Mouse (Mus musculus): ENCODE data around the gene Pcca. TPM values are rescaled to one million over a fixed set of nuclear protein-coding genes. Genes with fewer than 3 reads are reported as not detected.

Pcca gene
- polyA plus RNA-seq, 1 experiment from 2014 or later: 21.5 TPM

DNA sequence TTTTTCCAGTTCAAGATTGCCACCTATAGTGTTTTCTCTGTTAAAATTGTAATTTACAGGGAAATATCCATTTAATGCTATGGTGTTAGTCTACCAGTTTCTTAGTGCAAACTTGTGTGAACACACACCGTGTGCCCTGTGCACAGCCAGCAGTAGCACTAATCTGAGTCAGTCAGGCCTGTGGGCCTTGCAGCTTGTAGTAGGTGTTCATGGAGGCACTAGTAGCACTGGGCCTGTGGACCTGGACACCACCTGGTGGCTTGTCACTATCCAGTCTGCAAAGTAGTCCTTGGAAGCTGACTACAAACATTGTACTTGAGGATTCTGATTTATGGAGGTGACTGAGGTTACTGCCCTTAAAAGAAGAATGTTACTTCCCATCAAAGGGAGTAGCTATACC, 300.6 kb downstream of the Pcca start:
- DNase-seq (ENCODE audit: low spot score): no peak
- Histone ChIP-seq H3K4me1 (replicated peaks; ENCODE audit: control insufficient read depth, insufficient read depth, low read length) (no peaks in the 10 kb centered on the region), H3K36me3 (ENCODE audit: control insufficient read depth, insufficient read depth, low read length) (no peaks in the 10 kb centered on the region), H3K27me3 (replicated peaks; ENCODE audit: control insufficient read depth, insufficient read depth, low read length) (no peaks in the 10 kb centered on the region), H3K27ac (ENCODE audit: low read depth) (no peak overlapping the region), H3K9me3 (ENCODE audit: control insufficient read depth, low read length) (no peaks in the 10 kb centered on the region), H3K4me3 (ENCODE audit: low read depth, low read length) (no peak overlapping the region), H3K4me2 (ENCODE audit: low read length) (no peak overlapping the region), H3K9ac (ENCODE audit: low read length) (no peak overlapping the region)
- 89% methylated on average over 1 of the region's 1 CpGs for WGBS
- ATAC-seq (replicated peaks; ENCODE audit: low FRiP score, low TSS enrichment, low read depth): no peak

DNA sequence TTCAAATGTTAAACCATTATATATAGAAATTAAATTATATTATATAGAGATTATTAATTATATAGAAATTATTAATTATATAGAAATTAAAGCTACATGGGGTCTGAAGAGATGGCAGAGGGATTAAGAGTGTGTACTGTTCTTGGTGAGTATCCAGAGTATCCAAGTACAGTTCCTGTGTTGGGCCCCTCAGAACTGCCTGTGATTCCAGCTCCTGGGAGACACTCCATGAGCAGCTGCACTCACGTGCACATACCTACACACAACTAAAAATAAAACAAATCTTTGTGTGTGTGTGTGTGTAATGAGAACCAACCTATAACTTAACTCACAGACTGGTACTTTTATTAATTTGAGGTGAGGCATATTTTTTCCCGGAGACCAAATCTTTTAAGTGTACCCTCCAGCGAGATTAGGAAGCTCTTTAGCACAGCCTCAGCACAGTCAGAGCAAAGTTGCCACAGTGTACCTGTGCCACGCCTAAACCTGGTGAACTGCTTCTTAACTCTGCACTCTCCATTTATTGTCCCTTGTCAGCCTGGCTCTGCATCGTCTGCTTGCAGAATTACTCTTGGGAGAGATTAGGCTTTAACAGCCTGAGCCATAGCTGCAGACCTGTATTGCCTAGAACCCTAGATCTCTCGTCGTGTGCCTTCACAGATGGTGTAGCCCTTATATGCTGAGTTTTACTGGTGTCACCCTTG, 301.5 kb downstream of the Pcca start:
- Histone ChIP-seq H3K27me3 (replicated peaks; ENCODE audit: control insufficient read depth, insufficient read depth, low read length) (no peaks in the 10 kb centered on the region), H3K27ac (ENCODE audit: low read depth) (no peak overlapping the region), H3K4me3 (ENCODE audit: low read depth, low read length) (no peak overlapping the region), H3K36me3 (ENCODE audit: control insufficient read depth, insufficient read depth, low read length) (no peaks in the 10 kb centered on the region), H3K4me2 (ENCODE audit: low read length) (no peak overlapping the region), H3K4me1 (replicated peaks; ENCODE audit: control insufficient read depth, insufficient read depth, low read length) (no peaks in the 10 kb centered on the region), H3K9me3 (ENCODE audit: control insufficient read depth, low read length) (no peaks in the 10 kb centered on the region), H3K9ac (ENCODE audit: low read length) (no peak overlapping the region)
- WGBS: 36% methylated on average over 7 of the region's 7 CpGs
- peak; percentile 75 for ATAC-seq (replicated peaks; ENCODE audit: low FRiP score, low TSS enrichment, low read depth)
- no peak for DNase-seq (ENCODE audit: low spot score)

DNA sequence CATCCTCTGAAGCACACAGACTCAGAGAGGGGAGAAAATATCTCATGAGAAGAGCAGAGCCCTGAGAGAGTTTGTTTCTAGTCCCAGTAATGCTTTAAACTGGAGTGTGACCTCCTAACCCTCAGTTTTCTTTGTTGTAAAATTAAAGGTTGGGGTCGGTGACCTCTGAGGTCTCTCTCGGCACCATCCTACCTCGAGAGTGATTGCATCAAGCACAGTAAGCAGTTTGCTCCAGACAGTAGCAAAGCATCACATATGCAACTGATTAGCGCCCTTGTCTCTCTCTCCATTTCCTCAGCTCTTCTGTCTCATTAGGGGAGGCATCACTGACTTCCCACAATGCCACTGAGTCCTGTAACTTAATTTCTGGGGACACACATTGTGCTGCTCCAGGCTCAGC, 302.1 kb downstream of the Pcca start:
- H3K4me3 ChIP-seq (ENCODE audit: low read depth, low read length): no peak overlapping the region
- no peak for DNase-seq (ENCODE audit: low spot score)
- no peak overlapping the region for H3K9ac ChIP-seq (ENCODE audit: low read length)
- WGBS: 31% methylated on average over 4 of the region's 4 CpGs
- H3K27me3 ChIP-seq (replicated peaks; ENCODE audit: control insufficient read depth, insufficient read depth, low read length): no peaks in the 10 kb centered on the region
- no peak overlapping the region for H3K27ac ChIP-seq (ENCODE audit: low read depth)
- no peaks in the 10 kb centered on the region for H3K9me3 ChIP-seq (ENCODE audit: control insufficient read depth, low read length)
- H3K36me3 ChIP-seq (ENCODE audit: control insufficient read depth, insufficient read depth, low read length): no peaks in the 10 kb centered on the region
- no peak for ATAC-seq (replicated peaks; ENCODE audit: low FRiP score, low TSS enrichment, low read depth)
- H3K4me1 ChIP-seq (replicated peaks; ENCODE audit: control insufficient read depth, insufficient read depth, low read length): no peaks in the 10 kb centered on the region
- no peak overlapping the region for H3K4me2 ChIP-seq (ENCODE audit: low read length)

DNA sequence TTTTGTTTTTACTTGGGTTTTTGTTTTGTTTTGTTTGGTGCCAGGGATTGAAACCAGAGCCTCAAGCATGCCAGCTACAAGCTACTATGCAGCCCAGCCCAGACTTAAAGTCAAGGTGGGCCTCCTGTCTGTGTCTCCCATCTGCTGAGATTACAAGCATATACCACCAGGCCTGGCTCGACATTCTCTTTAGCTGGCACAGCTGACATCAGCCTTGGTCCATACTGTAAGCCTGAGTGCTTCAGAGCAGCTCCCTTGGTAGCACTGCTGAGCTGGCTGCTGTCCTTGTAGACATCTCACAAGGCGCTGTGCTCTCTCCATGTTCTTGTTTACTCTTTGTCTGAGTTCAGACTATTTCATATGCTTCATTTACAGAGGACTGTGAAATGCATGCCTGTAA, 302.9 kb downstream of the Pcca start:
- Histone ChIP-seq H3K4me3 (ENCODE audit: low read depth, low read length) (no peak overlapping the region), H3K36me3 (ENCODE audit: control insufficient read depth, insufficient read depth, low read length) (no peaks in the 10 kb centered on the region), H3K9ac (ENCODE audit: low read length) (no peak overlapping the region), H3K9me3 (ENCODE audit: control insufficient read depth, low read length) (no peaks in the 10 kb centered on the region), H3K4me2 (ENCODE audit: low read length) (no peak overlapping the region), H3K4me1 (replicated peaks; ENCODE audit: control insufficient read depth, insufficient read depth, low read length) (no peaks in the 10 kb centered on the region), H3K27ac (ENCODE audit: low read depth) (no peak overlapping the region), H3K27me3 (replicated peaks; ENCODE audit: control insufficient read depth, insufficient read depth, low read length) (no peaks in the 10 kb centered on the region)
- DNase-seq (ENCODE audit: low spot score) (no peak), ATAC-seq (replicated peaks; ENCODE audit: low FRiP score, low TSS enrichment, low read depth) (no peak)
- 63% methylated on average over 2 of the region's 2 CpGs for WGBS

DNA sequence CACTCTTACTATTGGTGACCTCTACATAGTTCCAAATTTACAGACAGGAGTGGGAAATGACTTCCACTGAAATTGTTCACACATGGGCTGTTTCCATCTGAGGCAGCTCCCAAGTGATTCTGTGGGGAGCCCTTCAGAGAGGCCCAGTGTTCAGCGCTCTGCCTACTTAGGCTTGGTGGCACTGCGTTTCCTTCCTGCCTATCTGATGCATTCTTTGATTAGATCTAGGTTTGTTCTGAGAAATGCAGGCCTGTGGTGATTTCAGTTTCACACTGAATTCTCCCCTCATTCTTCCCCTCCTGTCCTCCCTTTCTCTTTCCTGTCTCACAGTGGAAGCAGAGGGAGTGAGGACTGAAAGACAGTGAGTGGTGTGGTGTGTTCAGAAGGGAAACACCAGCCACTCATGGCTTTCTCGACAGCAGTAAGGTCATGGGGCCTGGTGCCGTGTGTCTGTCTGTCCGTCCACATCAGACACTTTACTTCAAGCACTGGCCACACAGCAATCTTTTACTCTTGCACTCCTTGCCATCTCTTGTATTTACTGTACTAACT, 318.5 kb downstream of the Pcca start:
- Histone ChIP-seq H3K36me3 (ENCODE audit: control insufficient read depth, insufficient read depth, low read length) (no peaks in the 10 kb centered on the region), H3K4me1 (replicated peaks; ENCODE audit: control insufficient read depth, insufficient read depth, low read length) (no peaks in the 10 kb centered on the region), H3K27me3 (replicated peaks; ENCODE audit: control insufficient read depth, insufficient read depth, low read length) (no peaks in the 10 kb centered on the region), H3K4me2 (ENCODE audit: low read length) (no peak overlapping the region), H3K9ac (ENCODE audit: low read length) (no peak overlapping the region), H3K9me3 (ENCODE audit: control insufficient read depth, low read length) (no peaks in the 10 kb centered on the region), H3K4me3 (ENCODE audit: low read depth, low read length) (no peak overlapping the region), H3K27ac (ENCODE audit: low read depth) (no peak overlapping the region)
- DNase-seq (ENCODE audit: low spot score) (no peak), ATAC-seq (replicated peaks; ENCODE audit: low FRiP score, low TSS enrichment, low read depth) (no peak)
- WGBS: 81% methylated on average over 5 of the region's 5 CpGs

DNA sequence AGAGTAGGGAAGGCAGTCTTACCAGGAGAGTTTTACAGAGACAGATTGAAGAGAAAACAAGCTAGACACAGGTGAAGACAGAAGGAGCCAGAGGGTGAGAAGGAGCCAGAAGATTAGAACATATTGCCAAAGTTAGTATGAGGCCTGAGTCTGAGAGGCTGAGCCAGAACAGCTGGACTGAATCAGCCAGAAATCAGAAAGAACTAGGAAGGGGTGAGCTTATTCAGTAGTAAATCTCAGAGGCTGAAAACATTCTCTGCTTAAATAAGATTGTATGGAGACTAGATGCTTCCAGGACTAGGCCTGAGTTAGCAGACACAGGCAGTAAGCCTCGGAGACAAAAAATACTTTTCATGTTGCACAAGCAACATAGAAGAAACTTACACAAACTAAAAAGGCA, 325.7 kb downstream of the Pcca start:
- DNase-seq (ENCODE audit: low spot score): no peak
- no peak for ATAC-seq (replicated peaks; ENCODE audit: low FRiP score, low TSS enrichment, low read depth)
- H3K4me2 ChIP-seq (ENCODE audit: low read length): no peak overlapping the region
- no peak overlapping the region for H3K27ac ChIP-seq (ENCODE audit: low read depth)
- 61% methylated on average over 1 of the region's 1 CpGs for whole genome bisulfite sequencing
- no peak overlapping the region for H3K9ac ChIP-seq (ENCODE audit: low read length)
- no peaks in the 10 kb centered on the region for H3K9me3 ChIP-seq (ENCODE audit: control insufficient read depth, low read length)
- no peaks in the 10 kb centered on the region for H3K36me3 ChIP-seq (ENCODE audit: control insufficient read depth, insufficient read depth, low read length)
- H3K27me3 ChIP-seq (replicated peaks; ENCODE audit: control insufficient read depth, insufficient read depth, low read length): no peaks in the 10 kb centered on the region
- H3K4me1 ChIP-seq (replicated peaks; ENCODE audit: control insufficient read depth, insufficient read depth, low read length): no peaks in the 10 kb centered on the region
- H3K4me3 ChIP-seq (ENCODE audit: low read depth, low read length): no peak overlapping the region

DNA sequence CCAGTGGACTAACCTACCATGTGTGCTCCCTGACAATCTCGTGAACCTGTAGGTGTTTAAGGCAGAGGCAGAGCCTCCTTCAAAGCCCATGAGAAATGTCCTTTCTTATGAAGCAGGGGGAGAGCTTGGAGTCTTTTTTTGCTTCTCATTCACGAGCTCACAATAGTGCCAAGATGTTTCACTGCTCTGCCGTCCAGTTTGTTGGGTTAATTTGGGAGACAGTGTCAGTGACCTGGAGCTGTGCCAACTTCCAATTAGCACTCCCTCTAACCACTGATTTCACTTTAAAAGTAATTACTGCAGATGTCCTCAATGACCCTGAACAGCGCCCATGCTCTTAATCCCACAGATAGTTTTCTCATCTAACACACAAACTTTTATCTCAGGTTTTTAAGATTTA, 328.5 kb downstream of the Pcca start:
- DNase-seq (ENCODE audit: low spot score): no peak
- WGBS: 61% methylated on average over 4 of the region's 4 CpGs

DNA sequence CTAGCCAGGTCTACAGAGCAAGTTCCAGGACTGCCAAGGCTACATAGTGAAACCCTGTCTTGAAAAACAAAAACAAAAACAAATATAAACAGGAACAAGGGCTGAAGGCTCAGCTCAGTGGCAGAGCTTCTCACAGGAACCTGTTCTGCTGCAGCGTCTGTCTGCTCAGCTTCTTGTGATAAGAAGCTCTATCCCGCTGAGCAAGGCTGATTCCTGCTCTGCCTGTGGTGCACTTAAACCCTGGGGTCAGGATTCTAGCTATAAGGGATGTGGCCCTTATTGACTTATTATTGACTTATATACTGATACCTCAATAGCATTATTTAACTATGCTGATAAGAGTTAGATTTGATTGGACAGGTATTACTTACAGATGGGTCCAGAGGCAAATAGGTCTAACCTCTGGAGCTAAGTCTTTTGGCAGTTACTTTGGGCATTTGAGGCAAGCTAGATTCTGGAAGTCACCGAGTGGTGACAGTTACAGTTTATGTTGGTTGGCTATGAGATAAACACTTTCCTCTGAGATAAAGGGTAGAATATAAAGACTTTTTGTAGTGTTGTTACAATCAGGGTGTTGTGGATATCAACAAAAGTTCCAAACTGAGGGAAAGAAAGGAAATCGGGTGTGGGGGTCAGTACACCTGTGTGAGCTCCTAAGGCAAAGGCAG, 331.5 kb downstream of the Pcca start:
- no peak overlapping the region for H3K9ac ChIP-seq (ENCODE audit: low read length)
- no peak overlapping the region for H3K4me2 ChIP-seq (ENCODE audit: low read length)
- no peaks in the 10 kb centered on the region for H3K4me1 ChIP-seq (replicated peaks; ENCODE audit: control insufficient read depth, insufficient read depth, low read length)
- no peaks in the 10 kb centered on the region for H3K36me3 ChIP-seq (ENCODE audit: control insufficient read depth, insufficient read depth, low read length)
- H3K27ac ChIP-seq (ENCODE audit: low read depth): no peak overlapping the region
- H3K4me3 ChIP-seq (ENCODE audit: low read depth, low read length): no peak overlapping the region
- ATAC-seq (replicated peaks; ENCODE audit: low FRiP score, low TSS enrichment, low read depth) (no peak), DNase-seq (ENCODE audit: low spot score) (no peak)
- no peaks in the 10 kb centered on the region for H3K9me3 ChIP-seq (ENCODE audit: control insufficient read depth, low read length)
- no peaks in the 10 kb centered on the region for H3K27me3 ChIP-seq (replicated peaks; ENCODE audit: control insufficient read depth, insufficient read depth, low read length)
- WGBS: 65% methylated on average over 4 of the region's 4 CpGs

More for the DNA sequence above, 328.5 kb downstream of the Pcca start:
- Histone ChIP-seq H3K4me3 (ENCODE audit: low read depth, low read length) (no peak overlapping the region), H3K27ac (ENCODE audit: low read depth) (no peak overlapping the region), H3K36me3 (ENCODE audit: control insufficient read depth, insufficient read depth, low read length) (no peaks in the 10 kb centered on the region), H3K9me3 (ENCODE audit: control insufficient read depth, low read length) (no peaks in the 10 kb centered on the region), H3K9ac (ENCODE audit: low read length) (no peak overlapping the region), H3K4me1 (replicated peaks; ENCODE audit: control insufficient read depth, insufficient read depth, low read length) (no peaks in the 10 kb centered on the region), H3K27me3 (replicated peaks; ENCODE audit: control insufficient read depth, insufficient read depth, low read length) (no peaks in the 10 kb centered on the region), H3K4me2 (ENCODE audit: low read length) (no peak overlapping the region)
- no peak for ATAC-seq (replicated peaks; ENCODE audit: low FRiP score, low TSS enrichment, low read depth)
